Mouse (Mus musculus): Measurements from ENCODE around the gene Sh3bp1.

The Sh3bp1 gene

GRCm38 (mm10) chr15:78948152-78948725 lies 48.7 kb downstream of the Sh3bp1 start:
- no peak for DNase-seq

GRCm38 (mm10) chr15:78948883-78949282 lies 49.3 kb downstream of the Sh3bp1 start:
- DNase-seq = no peak

GRCm38 (mm10) chr15:78955663-78956062 lies 56.1 kb downstream of the Sh3bp1 start:
- DNase-seq = no peak

GRCm38 (mm10) chr15:78956351-78956750 lies 56.8 kb downstream of the Sh3bp1 start:
- peak; percentile 53 to 58 for DNase-seq

GRCm38 (mm10) chr15:78957021-78957420 lies 57.5 kb downstream of the Sh3bp1 start:
- no peak for DNase-seq

GRCm38 (mm10) chr15:78959537-78959936 lies 60.0 kb downstream of the Sh3bp1 start:
- DNase-seq = no peak

GRCm38 (mm10) chr15:78960088-78960487 lies 60.5 kb downstream of the Sh3bp1 start:
- no peak for DNase-seq

Data from B cell, adult 2 months (primary cell).